Mouse (Mus musculus): ENCODE measurements around the gene Olfr918. TPM values are rescaled to one million over a fixed set of nuclear protein-coding genes. Genes with fewer than 3 reads are reported as not detected.

The Olfr918 gene
- not detected for total RNA-seq (2023)

GRCm38 (mm10) chr9:38674501-38674900, at the start of gene Olfr918:
Gene Olfr918 (minus strand): TSS chr9:38674601.

DNA sequence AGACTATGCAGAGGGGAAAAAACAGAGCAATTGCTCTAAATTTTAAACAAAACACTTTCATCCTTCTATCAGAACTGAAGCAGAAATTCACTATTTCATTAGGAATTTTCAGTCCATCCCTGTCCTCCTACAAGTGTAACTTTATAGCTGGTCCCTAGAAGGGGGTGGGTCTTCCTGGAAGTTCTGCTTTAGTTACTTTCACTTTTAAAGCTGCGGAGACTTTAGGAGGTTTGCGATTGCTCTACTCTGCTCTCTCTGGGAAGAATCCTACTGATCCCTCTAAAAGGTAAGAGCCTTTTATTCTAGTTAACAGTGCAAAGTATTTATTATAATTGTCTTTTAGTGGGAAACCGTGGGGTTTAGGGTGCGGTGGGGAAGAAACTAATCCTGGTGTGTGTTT, 43.7 kb upstream of the Olfr918 start, which contains the start of gene Vwa5a:
Gene Vwa5a, plus strand, starts transcription at position 167 of the 400 bp plus-strand sequence.

GRCm38 (mm10) chr9:38665742-38666141, 8.7 kb downstream of the Olfr918 start, which contains the start of gene Olfr917:
Gene Olfr917 (minus strand): TSS chr9:38665842.

DNA sequence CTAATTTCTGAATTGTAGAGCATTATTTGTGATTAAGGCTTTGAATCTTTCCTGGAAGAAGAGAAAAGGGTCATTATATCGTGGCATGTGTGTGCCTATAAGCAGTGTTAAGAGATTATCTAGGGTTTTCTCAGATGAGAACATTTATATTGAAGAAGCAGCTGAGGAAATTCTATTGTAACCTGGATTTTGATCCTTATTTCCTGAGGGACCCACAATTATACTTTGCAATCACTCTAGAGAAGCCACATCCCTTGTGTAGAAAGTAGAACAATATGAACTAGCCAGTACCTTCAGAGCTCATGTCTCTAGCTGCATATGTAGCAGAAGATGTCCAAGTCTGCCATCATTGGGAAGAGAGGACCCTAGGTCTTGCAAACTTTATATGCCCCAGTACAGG, 14.6 kb downstream of the Olfr918 start, which contains the start of gene Olfr916:
Gene Olfr916, minus strand, starts transcription at position 101 of the 400 bp plus-strand sequence.

Other genes with a start within 250 kb of the Olfr918 start
- gene Olfr901, start 245.1 kb downstream of the Olfr918 start, total RNA-seq (2023): not detected
- gene Olfr902, start 226.9 kb downstream of the Olfr918 start, total RNA-seq (2023): not detected
- not detected for gene Olfr904, start 211.5 kb downstream of the Olfr918 start, total RNA-seq (2023)
- gene Olfr905, start 203.5 kb downstream of the Olfr918 start, total RNA-seq (2023): not detected
- gene Olfr906, start 187.5 kb downstream of the Olfr918 start, total RNA-seq (2023): not detected
- gene Olfr907, start 178.8 kb downstream of the Olfr918 start, total RNA-seq (2023): not detected
- not detected for gene Olfr911-ps1, start 153.0 kb downstream of the Olfr918 start, total RNA-seq (2023)
- gene Olfr910, start 136.8 kb downstream of the Olfr918 start, total RNA-seq (2023): not detected
- gene Olfr912, start 94.4 kb downstream of the Olfr918 start, total RNA-seq (2023): not detected
- gene Olfr913, start 81.8 kb downstream of the Olfr918 start, total RNA-seq (2023): not detected
- not detected for gene Olfr914, start 69.5 kb downstream of the Olfr918 start, total RNA-seq (2023)
- not detected for gene Olfr916, start 14.7 kb downstream of the Olfr918 start, total RNA-seq (2023)
- gene Olfr917, start 8.8 kb downstream of the Olfr918 start, total RNA-seq (2023): not detected
- not detected for gene Olfr919, start 29.1 kb upstream of the Olfr918 start, total RNA-seq (2023)
- gene Vwa5a, start 43.7 kb upstream of the Olfr918 start, total RNA-seq (2023): 1 to 10 TPM; 6.2 to 9.1 TPM
- not detected for gene Olfr920, start 77.7 kb upstream of the Olfr918 start, total RNA-seq (2023)
- gene Olfr921, start 98.5 kb upstream of the Olfr918 start, total RNA-seq (2023): not detected
- not detected for gene Olfr922, start 140.0 kb upstream of the Olfr918 start, total RNA-seq (2023)
- gene Olfr923, start 151.9 kb upstream of the Olfr918 start, total RNA-seq (2023): not detected
- not detected for gene Olfr924, start 169.8 kb upstream of the Olfr918 start, total RNA-seq (2023)
- gene Olfr26, start 180.5 kb upstream of the Olfr918 start, total RNA-seq (2023): not detected
- not detected for gene Olfr926, start 202.5 kb upstream of the Olfr918 start, total RNA-seq (2023)

Data from B cell, adult 67 days (primary cell).